Mouse (Mus musculus) bone marrow, adult 2 months (tissue): Measurements from ENCODE around the gene Ankrd13c.

ENCODE experiments used
- CTCF ChIP-seq: fragments of 200-500 bp; IDR thresholded peaks from 2 replicates; pipeline ENCODE4 v1.5.1; 2011; ENCODE audit warnings: low read length, control low read depth; ENCODE audit not compliant: control insufficient read depth, insufficient read depth
- POLR2A ChIP-seq: fragments of 200-500 bp; IDR thresholded peaks from 2 replicates; pipeline ENCODE4 v1.6.1; 2011; ENCODE audit warnings: low read depth, mild to moderate bottlenecking, control low read depth, low read length, borderline replicate concordance; ENCODE audit not compliant: control insufficient read depth

- TF ChIP-seq POLR2A (no peak), CTCF (no peak)
Measured at GRCm38 (mm10) chr3:157923268-157923835, 23.7 kb upstream of the Ankrd13c start.
